Mouse (Mus musculus) stomach, embryonic 16.5 days (tissue): Measurements from ENCODE around the gene Slc1a2. TPM values are rescaled to one million over a fixed set of nuclear protein-coding genes. Genes with fewer than 3 reads are reported as not detected.

Experiments
- ATAC-seq: fragments of 200-750 bp; cut with Nextera tagmentation; 2 replicates; pipeline ENCODE4 v1.8.0; 2017; ENCODE audit warnings: moderate number of reproducible peaks, moderate TSS enrichment; ENCODE audit not compliant: insufficient read depth, low FRiP score
- H3K27ac ChIP-seq: fragments of 300-500 bp; sonication (generic); 2 replicates; pipeline ENCODE4 v1.5.1; 2014; ENCODE audit warnings: low read length
- H3K27me3 ChIP-seq: fragments of 300-500 bp; sonication (generic); 2 replicates; pipeline ENCODE4 v1.6.1; 2014; ENCODE audit warnings: low read length, control low read depth, mixed read lengths; ENCODE audit not compliant: control insufficient read depth, insufficient read depth
- H3K36me3 ChIP-seq: fragments of 300-500 bp; sonication (generic); 2 replicates; pipeline ENCODE4 v1.6.1; 2014; ENCODE audit warnings: low read length; ENCODE audit not compliant: control insufficient read depth, insufficient read depth
- H3K4me1 ChIP-seq: fragments of 300-500 bp; sonication (generic); 2 replicates; pipeline ENCODE4 v1.6.1; 2014; ENCODE audit warnings: low read length, control low read depth, mixed read lengths; ENCODE audit not compliant: control insufficient read depth, insufficient read depth
- H3K4me2 ChIP-seq: fragments of 300-500 bp; sonication (generic); 2 replicates; pipeline ENCODE4 v1.6.1; 2014; ENCODE audit warnings: low read depth, low read length, mixed read lengths
- H3K4me3 ChIP-seq: fragments of 300-500 bp; sonication (generic); replicated peaks from 2 replicates; pipeline ENCODE4 v1.5.1; 2014; ENCODE audit warnings: mild to moderate bottlenecking, low read length
- H3K9ac ChIP-seq: fragments of 300-500 bp; sonication (generic); 2 replicates; pipeline ENCODE4 v1.6.1; 2014; ENCODE audit warnings: low read length
- H3K9me3 ChIP-seq: fragments of 300-500 bp; sonication (generic); replicated peaks from 2 replicates; pipeline ENCODE4 v1.6.1; 2016; ENCODE audit warnings: low read length, control low read depth; ENCODE audit not compliant: control insufficient read depth
- WGBS: fragments of 180-500 bp; shearing (Covaris S2); extraction: QIAGEN DNeasy Blood & Tissue Kit; methylation state at CpG from one replicate; pipeline ENCODE4 v1.1.7; 2014; 5-methylcytosine and 5-hydroxymethylcytosine counted together
- polyA plus RNA-seq: library from polyadenylated mRNA; unstranded; fragments of >200 nt; fragmentation: Nextera tagmentation; extraction: Ambion mirVana; gene quantifications from 2 replicates; pipeline ENCODE4 v1.2.1, GENCODE M21; 2015

Gene Slc1a2
- polyA plus RNA-seq, 1 experiment from 2014 or later = 1.0 TPM

DNA sequence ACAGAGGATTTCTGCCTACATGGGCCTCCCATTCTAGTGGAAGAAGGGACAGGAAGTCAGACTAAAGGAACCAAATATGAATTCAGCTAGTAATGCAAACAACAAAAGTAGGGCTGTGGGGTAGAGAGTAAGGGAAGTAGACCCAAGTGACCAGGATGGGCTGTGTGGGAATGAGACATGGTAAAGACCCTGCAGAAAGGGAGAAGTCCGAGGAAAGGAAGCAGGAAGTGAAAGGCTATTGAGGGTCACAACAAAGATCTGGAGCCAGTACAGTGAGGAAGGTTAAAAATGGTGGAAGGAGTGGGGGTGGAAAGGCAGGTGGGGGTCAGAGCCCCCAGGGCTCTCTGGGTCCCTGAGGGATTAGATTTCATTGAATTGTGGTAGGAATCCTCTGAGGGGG lies 93.4 kb downstream of the Slc1a2 start:
- Histone ChIP-seq H3K27me3 (no peaks in the 10 kb centered on the region), H3K4me2 (no peak overlapping the region), H3K36me3 (no peaks in the 10 kb centered on the region), H3K4me1 (no peaks in the 10 kb centered on the region), H3K27ac (no peak overlapping the region), H3K9me3 (no peaks in the 10 kb centered on the region), H3K4me3 (no peak overlapping the region), H3K9ac (no peak overlapping the region)
- 44% methylated on average over 1 of the region's 1 CpGs for WGBS
- no peak for ATAC-seq

DNA sequence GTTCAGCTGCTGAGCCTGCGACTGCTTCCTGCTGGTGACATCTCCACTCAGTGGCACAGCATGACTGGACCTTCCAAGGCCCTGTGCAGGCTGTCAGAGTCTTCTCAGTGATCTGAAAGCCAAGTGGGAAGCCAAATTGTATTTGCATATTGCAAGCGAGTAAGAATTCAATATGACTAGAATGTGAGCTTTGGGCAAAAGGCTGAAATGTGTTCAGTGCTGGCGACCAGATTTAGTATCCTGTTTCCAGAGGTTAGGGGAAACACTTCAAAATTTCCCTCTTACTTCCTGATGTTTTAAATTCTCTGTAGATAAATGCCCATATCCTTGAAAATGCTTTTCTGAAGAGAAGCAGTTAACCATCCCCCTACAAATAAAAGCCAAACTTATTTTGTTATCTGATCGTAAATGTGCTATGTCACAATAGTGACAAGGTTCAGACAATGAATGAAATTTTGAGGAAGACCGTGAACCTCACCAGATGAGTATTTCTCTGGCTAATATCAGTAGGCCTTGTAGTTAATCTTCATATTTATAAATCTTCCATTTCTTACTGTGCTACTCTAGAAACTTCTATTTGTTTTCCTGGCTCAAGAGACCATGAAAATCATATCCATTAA lies 98.9 kb downstream of the Slc1a2 start:
- Histone ChIP-seq H3K4me3 (no peak overlapping the region), H3K27ac (no peak overlapping the region), H3K36me3 (no peaks in the 10 kb centered on the region), H3K4me1 (no peaks in the 10 kb centered on the region), H3K9me3 (no peaks in the 10 kb centered on the region), H3K4me2 (no peak overlapping the region), H3K27me3 (no peaks in the 10 kb centered on the region), H3K9ac (no peak overlapping the region)
- WGBS = 78% methylated on average over 5 of the region's 5 CpGs
- ATAC-seq = no peak

DNA sequence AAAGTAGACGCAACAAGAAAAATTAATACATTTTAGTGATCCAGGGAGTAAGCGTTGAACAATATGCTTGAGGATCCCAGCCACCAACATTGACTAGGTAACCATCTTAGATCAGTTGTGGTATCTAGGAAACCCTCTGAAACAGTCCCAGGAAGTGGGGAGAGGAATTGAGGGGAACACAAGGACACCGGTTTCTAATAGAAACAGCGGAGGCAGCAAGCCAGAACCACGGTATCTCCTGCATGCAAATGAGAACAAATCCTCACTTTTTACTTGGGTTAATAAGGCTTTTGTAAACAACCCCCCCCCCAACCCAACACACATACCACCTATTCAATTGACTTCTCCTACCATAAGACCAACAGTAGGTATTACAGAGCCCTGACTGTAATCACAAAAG lies 101.0 kb downstream of the Slc1a2 start:
- no peak overlapping the region for H3K9ac ChIP-seq
- no peak for ATAC-seq
- H3K4me3 ChIP-seq = no peak overlapping the region
- no peaks in the 10 kb centered on the region for H3K4me1 ChIP-seq
- no peak overlapping the region for H3K4me2 ChIP-seq
- 92% methylated on average over 5 of the region's 5 CpGs for WGBS
- H3K9me3 ChIP-seq = no peaks in the 10 kb centered on the region
- H3K36me3 ChIP-seq = no peaks in the 10 kb centered on the region
- H3K27me3 ChIP-seq = no peaks in the 10 kb centered on the region
- H3K27ac ChIP-seq = no peak overlapping the region

DNA sequence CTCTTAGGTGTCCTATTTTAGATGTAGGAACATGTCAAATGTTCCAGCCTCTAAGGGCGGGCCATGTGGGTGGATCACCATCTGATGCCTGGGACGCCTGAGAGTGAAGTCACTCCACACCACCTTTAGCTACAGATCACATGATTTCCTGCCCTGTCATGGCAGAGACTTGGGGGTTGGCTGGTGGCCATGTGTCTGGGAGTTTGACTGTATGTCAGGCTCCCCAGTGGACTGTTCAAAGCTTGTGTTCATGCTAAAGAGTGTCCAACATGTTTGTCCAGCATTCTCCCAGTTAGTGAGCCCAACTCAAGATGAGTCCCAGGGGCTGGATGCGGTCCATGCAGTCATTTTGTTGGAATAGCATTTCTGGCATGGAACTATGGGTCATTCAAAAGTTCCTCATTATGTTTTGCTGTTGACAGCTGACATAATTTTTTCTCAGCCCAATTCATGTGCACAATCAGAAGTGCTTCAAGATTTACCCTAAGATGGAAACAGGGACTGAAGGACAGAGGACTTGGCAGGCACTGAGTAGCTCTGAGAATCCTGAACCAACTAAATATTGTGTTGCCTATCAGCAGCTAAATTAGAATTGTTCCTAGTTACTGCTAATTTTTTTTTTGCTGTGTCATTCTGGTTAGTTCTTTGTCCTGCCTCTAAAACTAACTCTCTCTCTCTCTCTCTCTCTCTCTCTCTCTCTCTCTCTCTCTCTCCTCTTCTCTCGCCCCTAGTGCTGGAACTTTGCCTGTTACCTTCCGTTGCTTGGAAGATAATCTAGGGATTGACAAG lies 102.0 kb downstream of the Slc1a2 start:
- 71% methylated on average over 5 of the region's 5 CpGs for WGBS
- ATAC-seq = no peak

DNA sequence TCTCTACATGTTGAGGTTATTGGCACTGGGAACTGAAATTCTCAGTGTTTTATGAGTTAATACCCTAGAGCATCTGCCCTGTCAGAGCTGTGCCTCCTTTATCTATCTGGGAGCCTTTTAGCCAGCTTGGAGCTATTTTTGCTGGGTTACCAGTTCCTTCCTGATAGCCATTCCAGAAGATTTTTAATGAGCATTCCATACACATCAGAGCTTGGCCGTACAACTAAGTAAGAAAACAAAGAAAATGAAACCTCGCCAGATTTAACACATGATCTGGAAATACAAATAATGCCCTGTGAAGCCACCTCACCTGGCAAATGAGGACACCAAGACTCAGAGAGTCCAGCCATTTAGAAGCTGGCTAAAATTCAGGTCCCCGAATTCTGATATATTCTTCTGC lies 104.7 kb downstream of the Slc1a2 start:
- ATAC-seq = no peak
- Histone ChIP-seq H3K36me3 (no peaks in the 10 kb centered on the region), H3K4me1 (no peaks in the 10 kb centered on the region), H3K4me3 (no peak overlapping the region), H3K4me2 (no peak overlapping the region), H3K27me3 (no peaks in the 10 kb centered on the region), H3K9me3 (no peaks in the 10 kb centered on the region), H3K9ac (no peak overlapping the region), H3K27ac (no peak overlapping the region)
- 79% methylated on average over 3 of the region's 3 CpGs for WGBS

More for the DNA sequence above, 102.0 kb downstream of the Slc1a2 start:
- no peak overlapping the region for H3K4me3 ChIP-seq
- H3K27ac ChIP-seq = no peak overlapping the region
- H3K4me1 ChIP-seq = no peaks in the 10 kb centered on the region
- H3K4me2 ChIP-seq = no peak overlapping the region
- H3K9me3 ChIP-seq = no peaks in the 10 kb centered on the region
- no peaks in the 10 kb centered on the region for H3K36me3 ChIP-seq
- H3K27me3 ChIP-seq = no peaks in the 10 kb centered on the region
- no peak overlapping the region for H3K9ac ChIP-seq

DNA sequence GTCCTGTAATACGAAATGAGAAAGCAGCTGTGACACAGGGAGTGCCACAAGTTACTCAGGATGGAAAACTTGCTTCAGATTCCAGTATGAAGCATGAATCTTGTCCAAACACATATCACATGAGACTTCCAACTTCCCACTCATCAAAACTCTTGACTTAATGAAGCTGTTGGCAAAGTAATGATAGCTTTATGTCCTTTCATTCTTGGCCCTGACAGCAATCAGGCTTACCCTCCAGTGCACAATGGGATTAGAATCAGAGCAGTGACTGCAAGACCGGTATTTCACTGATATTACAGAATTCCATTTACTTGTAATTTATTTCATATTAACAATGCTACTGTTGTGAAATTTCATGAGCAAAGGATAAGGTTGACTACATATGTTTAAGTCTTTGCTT lies 105.5 kb downstream of the Slc1a2 start:
- no peak overlapping the region for H3K4me3 ChIP-seq
- no peaks in the 10 kb centered on the region for H3K4me1 ChIP-seq
- no peak overlapping the region for H3K4me2 ChIP-seq
- H3K9ac ChIP-seq = no peak overlapping the region
- no peak overlapping the region for H3K27ac ChIP-seq
- no peak for ATAC-seq
- no peaks in the 10 kb centered on the region for H3K27me3 ChIP-seq
- no peaks in the 10 kb centered on the region for H3K9me3 ChIP-seq
- H3K36me3 ChIP-seq = no peaks in the 10 kb centered on the region
- 88% methylated on average over 2 of the region's 2 CpGs for WGBS

DNA sequence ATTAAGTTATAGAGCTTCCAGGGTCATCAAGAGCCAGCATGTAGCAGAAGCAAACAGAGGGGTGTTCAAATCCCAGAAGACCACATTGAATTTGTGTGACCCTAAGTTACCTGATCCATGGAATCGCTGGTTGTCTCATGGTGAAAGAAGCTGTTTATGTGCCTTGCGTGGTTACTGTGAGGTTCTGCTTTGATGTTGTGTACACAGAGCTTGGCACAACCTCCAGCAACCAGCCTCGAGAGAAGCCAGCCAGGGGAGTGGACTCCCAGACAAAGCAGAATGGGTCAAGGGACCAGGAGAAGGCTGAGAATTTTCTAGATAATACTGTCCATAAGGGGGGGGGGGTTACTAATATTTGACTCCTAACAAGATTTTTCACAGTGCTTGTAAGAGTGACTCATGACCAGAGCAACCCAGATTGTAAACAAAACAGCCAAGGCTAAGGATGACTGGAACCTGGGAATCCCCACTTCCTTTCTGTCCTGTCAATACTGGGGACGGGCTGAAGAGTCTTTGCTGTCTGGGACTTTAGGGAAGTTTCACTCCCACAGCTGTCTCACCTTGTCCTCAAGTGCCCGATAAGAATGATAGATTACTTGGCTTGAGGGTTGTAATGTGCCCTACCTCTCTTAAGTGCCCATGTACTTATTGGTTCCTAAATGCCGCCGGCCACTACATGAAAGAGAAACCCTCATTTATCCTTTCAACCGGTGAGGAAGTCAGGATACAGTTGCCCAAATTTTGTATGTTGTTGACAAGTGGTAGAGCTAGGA lies 106.3 kb downstream of the Slc1a2 start:
- 50% methylated on average over 8 of the region's 8 CpGs for WGBS
- Histone ChIP-seq H3K36me3 (no peaks in the 10 kb centered on the region), H3K27me3 (no peaks in the 10 kb centered on the region), H3K4me2 (no peak overlapping the region), H3K9ac (no peak overlapping the region), H3K4me1 (no peaks in the 10 kb centered on the region), H3K27ac (no peak overlapping the region), H3K4me3 (no peak overlapping the region), H3K9me3 (no peaks in the 10 kb centered on the region)
- ATAC-seq = no peak

DNA sequence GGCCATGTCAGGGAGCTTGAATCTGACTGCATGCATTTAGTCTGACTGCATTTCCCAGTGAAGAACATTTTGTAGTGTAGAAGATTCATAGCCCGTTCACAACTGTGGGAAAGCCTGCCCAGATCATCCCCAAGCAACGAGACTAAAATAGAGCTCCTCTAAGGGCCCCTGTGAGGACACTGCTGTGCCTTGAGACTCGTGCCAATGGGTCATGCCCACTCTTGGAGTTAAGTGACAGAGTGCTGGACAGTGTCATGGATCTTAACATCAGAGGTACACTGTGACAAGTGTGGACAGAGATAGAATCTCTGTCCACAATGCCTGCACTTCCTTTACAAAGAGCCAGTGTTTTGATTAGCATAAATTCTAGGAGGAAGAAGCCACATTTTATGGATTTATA lies 109.8 kb downstream of the Slc1a2 start:
- no peaks in the 10 kb centered on the region for H3K9me3 ChIP-seq
- no peaks in the 10 kb centered on the region for H3K27me3 ChIP-seq
- 69% methylated on average over 3 of the region's 3 CpGs for WGBS
- H3K4me1 ChIP-seq = no peaks in the 10 kb centered on the region
- H3K36me3 ChIP-seq = no peaks in the 10 kb centered on the region
- no peak overlapping the region for H3K27ac ChIP-seq
- no peak overlapping the region for H3K4me3 ChIP-seq
- no peak for ATAC-seq
- no peak overlapping the region for H3K9ac ChIP-seq
- H3K4me2 ChIP-seq = no peak overlapping the region

DNA sequence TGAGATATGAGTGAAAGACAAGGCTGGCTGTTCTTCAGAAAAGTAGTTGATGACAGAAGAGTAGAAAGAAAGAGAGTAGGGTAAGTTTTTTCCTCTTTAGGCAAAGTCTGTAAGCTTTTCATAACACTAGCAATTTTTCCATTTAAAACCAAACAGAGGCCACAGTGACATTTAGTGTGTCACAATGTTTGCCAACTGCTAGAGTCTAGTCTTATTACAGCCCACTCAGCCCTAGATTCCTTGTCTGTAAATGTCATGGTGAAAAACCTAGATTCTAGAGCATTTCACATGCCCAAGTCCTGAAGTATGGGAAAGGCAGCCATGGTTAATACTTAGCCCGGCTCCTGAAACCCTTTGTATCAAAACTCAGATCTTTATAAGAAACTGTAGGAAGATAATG lies 112.8 kb downstream of the Slc1a2 start:
- no peak overlapping the region for H3K4me3 ChIP-seq
- no peaks in the 10 kb centered on the region for H3K9me3 ChIP-seq
- H3K27me3 ChIP-seq = no peaks in the 10 kb centered on the region
- no peak overlapping the region for H3K27ac ChIP-seq
- no peaks in the 10 kb centered on the region for H3K36me3 ChIP-seq
- 89% methylated on average over 1 of the region's 1 CpGs for WGBS
- no peaks in the 10 kb centered on the region for H3K4me1 ChIP-seq
- H3K4me2 ChIP-seq = no peak overlapping the region
- no peak overlapping the region for H3K9ac ChIP-seq
- ATAC-seq = no peak
